Mouse (Mus musculus) hindlimb bud, embryonic 11.5 days (tissue): ENCODE measurements around the gene Srl.
"Not testable (repeated sequence)": the region's sequence is repeated elsewhere in the genome, so short reads cannot be mapped to it uniquely, and the experiment has no call there.

Source experiments
- DNase-seq: peaks from one replicate; pipeline ENCODE4 v3.0.0-alpha.2; 2012; ENCODE audit warnings: low read depth, low spot score; ENCODE audit errors: extremely low spot score

Gene Srl

GRCm38 (mm10) chr16:4552829-4553550 is 11.4 kb upstream of the Srl start:
- DNase-seq, result no peak

- DNase-seq, result no peak
Observed at GRCm38 (mm10) chr16:4551885-4552284, 10.3 kb upstream of the Srl start.

- no peak for DNase-seq
Observed at GRCm38 (mm10) chr16:4551056-4551455, 9.4 kb upstream of the Srl start.

- DNase-seq, result no peak
Observed at GRCm38 (mm10) chr16:4548953-4549688, 7.5 kb upstream of the Srl start.

GRCm38 (mm10) chr16:4547611-4548010 is 6.0 kb upstream of the Srl start:
- DNase-seq, result no peak

GRCm38 (mm10) chr16:4546838-4547237 is 5.2 kb upstream of the Srl start:
- no peak for DNase-seq

GRCm38 (mm10) chr16:4544845-4545244 is 3.2 kb upstream of the Srl start:
- no peak for DNase-seq

- DNase-seq, result no peak
Observed at GRCm38 (mm10) chr16:4543266-4543665, 1.6 kb upstream of the Srl start.

GRCm38 (mm10) chr16:4542236-4542774 is 689 bp upstream of the Srl start:
- DNase-seq, result no peak

- no peak for DNase-seq
Observed at GRCm38 (mm10) chr16:4541033-4541432, 583 bp downstream of the Srl start.

GRCm38 (mm10) chr16:4540064-4540775 is 1.4 kb downstream of the Srl start:
- DNase-seq, result no peak

GRCm38 (mm10) chr16:4539521-4539920 is 2.1 kb downstream of the Srl start:
- no peak for DNase-seq

- no peak for DNase-seq
Observed at GRCm38 (mm10) chr16:4537616-4538358, 3.8 kb downstream of the Srl start.

GRCm38 (mm10) chr16:4527373-4527772 is 14.2 kb downstream of the Srl start:
- not testable (repeated sequence) for DNase-seq

- DNase-seq, result no peak
Observed at GRCm38 (mm10) chr16:4523313-4524004, 18.2 kb downstream of the Srl start.

GRCm38 (mm10) chr16:4522879-4523278 is 18.7 kb downstream of the Srl start:
- DNase-seq, result no peak

GRCm38 (mm10) chr16:4521735-4522530 is 19.7 kb downstream of the Srl start:
- DNase-seq, result no peak

GRCm38 (mm10) chr16:4521074-4521667 is 20.4 kb downstream of the Srl start:
- no peak for DNase-seq

- no peak for DNase-seq
Observed at GRCm38 (mm10) chr16:4520673-4521072, 20.9 kb downstream of the Srl start.
